Mouse (Mus musculus) bone marrow, adult 2 months (tissue): ENCODE results near the gene Dynlt1f. TPM values are rescaled to one million over a fixed set of nuclear protein-coding genes. Genes with fewer than 3 reads are reported as not detected.
"Not testable (repeated sequence)": the region's sequence is repeated elsewhere in the genome, so short reads cannot be mapped to it uniquely, and the experiment has no call there.

Experiments
- H3K27ac ChIP-seq: fragments of 200-500 bp; 2 replicates; pipeline ENCODE4 v1.5.1; 2012; ENCODE audit warnings: low read depth, mild to moderate bottlenecking, control low read depth, inconsistent platforms, low read length; ENCODE audit not compliant: control insufficient read depth, poor library complexity, insufficient read depth
- H3K4me1 ChIP-seq: fragments of 200-500 bp; 2 replicates; pipeline ENCODE4 v1.6.1; 2011; ENCODE audit warnings: low read length; ENCODE audit not compliant: control insufficient read depth, insufficient read depth
- H3K4me3 ChIP-seq: fragments of 200-500 bp; replicated peaks from 2 replicates; pipeline ENCODE3; 2011; ENCODE audit warnings: mild to moderate bottlenecking, low read depth, low read length, control low read depth; ENCODE audit not compliant: control insufficient read depth
- POLR2A ChIP-seq: fragments of 200-500 bp; IDR thresholded peaks from 2 replicates; pipeline ENCODE4 v1.6.1; 2011; ENCODE audit warnings: low read depth, mild to moderate bottlenecking, control low read depth, low read length, borderline replicate concordance; ENCODE audit not compliant: control insufficient read depth
- WGBS: fragments of 180-500 bp; shearing (Covaris S2); methylation state at CpG from one replicate; pipeline ENCODE4 v1.1.7; 2018; 5-methylcytosine and 5-hydroxymethylcytosine counted together
- polyA plus RNA-seq: library from polyadenylated mRNA; stranded (reverse); fragments of >200 nt; gene quantifications from 2 replicates; pipeline ENCODE4 v1.2.4, GENCODE M21; 2011; ENCODE audit warnings: low replicate concordance; ENCODE audit not compliant: missing spikeins, insufficient read depth, insufficient read length

Gene Dynlt1f
- polyA plus RNA-seq, 1 experiment, result 11.6 TPM

DNA sequence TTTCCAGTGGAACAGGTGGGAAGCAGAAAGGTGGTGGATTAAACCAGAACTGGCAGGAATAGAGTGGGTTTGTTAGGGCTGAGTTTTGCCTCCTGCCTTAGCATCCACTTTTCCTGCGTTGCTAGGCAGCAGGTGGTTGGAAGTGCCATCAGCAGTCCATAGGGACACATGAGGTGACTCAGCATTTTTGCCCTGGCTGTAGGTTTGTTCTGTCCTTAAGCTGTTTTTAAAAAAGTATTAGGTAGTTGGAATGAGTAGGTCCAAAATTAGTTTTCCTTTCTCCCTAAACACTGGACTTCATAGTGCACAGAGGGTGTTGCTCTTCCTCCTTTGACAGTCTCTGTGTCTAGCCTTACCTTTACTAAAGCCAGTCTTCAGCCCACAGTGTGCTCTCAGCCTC, 50.4 kb downstream of the Dynlt1f start:
- WGBS, result 76% methylated on average over 1 of the region's 1 CpGs
- H3K4me1 ChIP-seq, H3K27ac ChIP-seq, H3K4me3 ChIP-seq: not testable (repeated sequence)

DNA sequence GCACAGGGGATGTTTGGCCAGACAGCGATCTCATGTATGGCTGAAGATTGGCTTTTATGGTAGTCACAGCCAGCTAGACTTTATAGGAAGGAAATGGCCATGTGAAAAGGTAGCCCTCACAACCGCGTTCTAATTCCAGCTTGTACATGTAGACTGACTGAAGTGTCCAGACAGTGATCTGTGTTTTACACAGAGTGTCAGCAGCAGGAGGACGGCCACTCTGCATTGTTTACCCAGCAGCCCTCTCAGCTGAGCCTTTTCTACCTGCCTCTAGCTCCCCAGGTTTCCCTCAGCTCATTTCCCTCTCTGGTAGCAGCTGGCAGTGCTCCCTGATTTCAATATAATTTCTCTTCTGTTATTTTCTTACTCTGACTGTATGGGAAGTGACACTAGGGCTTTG, 53.5 kb downstream of the Dynlt1f start:
- H3K27ac ChIP-seq, H3K4me1 ChIP-seq: not testable (repeated sequence)
- H3K4me3 ChIP-seq, result peak overlapping the region; percentile 43
- 2% methylated on average over 3 of the region's 4 CpGs for WGBS

DNA sequence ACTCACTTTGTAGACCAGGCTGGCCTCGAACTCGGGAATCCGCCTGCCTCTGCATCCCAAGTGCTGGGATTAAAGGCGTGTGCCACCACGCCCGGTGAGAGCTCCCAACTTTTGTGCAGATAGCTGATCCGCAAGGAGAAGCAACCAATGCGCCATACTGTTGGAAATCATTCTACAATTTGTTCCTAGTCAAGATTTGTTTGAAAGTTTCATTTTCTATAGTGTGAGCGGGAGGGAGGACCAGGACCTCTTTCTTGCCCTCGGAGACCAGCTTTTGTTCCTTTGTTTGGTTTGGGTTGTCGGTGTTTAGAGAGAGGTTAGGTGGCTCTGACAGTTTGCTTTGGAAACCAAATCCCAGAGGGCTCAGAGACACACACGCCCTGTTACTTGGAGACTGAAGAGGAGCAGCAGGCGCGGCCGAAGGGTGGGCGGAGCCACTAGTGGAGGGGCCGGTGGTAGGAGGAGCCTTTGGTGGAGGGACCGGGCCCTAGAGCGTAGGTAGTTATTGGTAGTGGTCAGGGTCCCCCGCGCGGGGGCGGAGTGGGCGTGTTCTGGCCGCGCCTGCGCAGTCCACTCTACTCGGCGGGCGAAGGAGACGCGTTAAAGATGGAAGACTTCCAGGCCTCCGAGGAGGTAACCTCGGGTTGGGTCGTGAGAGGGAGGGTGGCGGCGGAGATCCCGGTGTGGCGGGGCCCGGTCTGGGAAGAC, 54.3 kb downstream of the Dynlt1f start, which contains the start of gene Dynlt1c:
Gene Dynlt1c, plus strand, starts transcription at position 468 of the 708 bp plus-strand sequence.
- Histone ChIP-seq H3K4me3 (peak within 1 kb of the TSS; percentile 45), H3K27ac (peak within 1 kb of the TSS; percentile 80; the same call in 1 of the 2 replicates)
- 8% methylated on average over 27 of the region's 40 CpGs for WGBS
- TF ChIP-seq POLR2A, result peak; percentile 27; the same call in 1 of the 2 replicates
- H3K4me1 ChIP-seq, result not testable (repeated sequence)

DNA sequence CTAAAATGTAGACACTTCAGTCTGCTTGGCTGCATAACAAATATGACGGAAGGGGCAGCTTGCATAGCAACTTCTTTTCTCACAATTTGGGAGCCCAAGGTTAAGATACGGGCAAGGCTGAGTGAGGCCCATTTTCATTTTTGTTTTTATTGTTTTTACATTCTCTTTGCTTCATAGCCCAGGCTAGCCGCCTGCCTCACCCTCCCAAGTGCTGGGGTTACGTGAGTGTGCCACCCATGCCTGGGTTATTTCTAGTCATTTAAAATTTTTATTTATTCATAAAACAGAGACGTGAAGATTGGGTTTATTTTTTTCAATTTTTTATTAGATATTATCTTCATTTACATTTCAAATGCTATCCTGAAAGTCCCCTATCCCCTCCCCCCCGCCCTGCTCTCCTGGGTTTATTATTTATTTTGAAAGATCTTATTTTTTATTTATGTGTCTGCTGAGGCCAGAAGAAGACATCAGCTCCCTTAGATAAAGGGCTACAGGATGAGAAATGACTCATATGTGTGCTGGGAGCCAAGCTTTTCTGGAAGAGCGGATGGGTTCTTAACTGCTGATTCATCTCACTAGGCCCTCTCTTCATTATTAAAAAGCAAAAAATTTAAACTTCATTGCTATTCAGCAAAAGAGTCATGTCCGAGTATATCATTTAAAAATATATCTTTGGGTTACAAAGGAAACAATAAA, 55.3 kb downstream of the Dynlt1f start:
- 85% methylated on average over 6 of the region's 8 CpGs for WGBS
- H3K27ac ChIP-seq, H3K4me1 ChIP-seq, H3K4me3 ChIP-seq: not testable (repeated sequence)

DNA sequence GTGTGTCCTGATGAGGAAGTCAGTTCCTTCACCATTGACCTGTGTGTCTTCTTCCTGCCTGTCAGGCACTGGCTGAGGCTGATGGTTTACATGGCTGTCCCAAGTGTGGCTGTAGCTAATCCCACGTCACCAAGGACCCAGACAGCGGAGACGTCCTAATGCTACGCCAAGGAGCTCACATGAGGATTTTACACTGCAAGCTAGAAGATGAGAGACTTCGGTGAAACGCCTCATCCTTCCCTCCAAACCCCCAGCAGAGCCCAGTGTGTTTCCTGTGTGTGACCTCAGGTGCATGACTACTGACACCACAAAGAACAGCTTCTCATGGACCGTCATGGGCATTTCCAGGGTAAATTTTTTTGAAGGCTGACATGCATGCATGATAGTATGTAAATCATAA, 57.3 kb downstream of the Dynlt1f start:
- 54% methylated on average over 7 of the region's 7 CpGs for WGBS
- H3K27ac ChIP-seq, H3K4me1 ChIP-seq, H3K4me3 ChIP-seq: not testable (repeated sequence)

Other genes starting within 250 kb of the Dynlt1f start
- gene Dynlt1b, start 225.8 kb downstream of the Dynlt1f start, polyA plus RNA-seq, result 61.7 and 183 TPM in 2 replicates
- gene Dynlt1c, start 54.2 kb downstream of the Dynlt1f start, polyA plus RNA-seq, result 15.3 and 17.8 TPM in 2 replicates
- gene Sytl3, start 3.2 kb upstream of the Dynlt1f start, polyA plus RNA-seq, result 2.0 and 7.8 TPM in 2 replicates
- gene Ezr, start 126.9 kb upstream of the Dynlt1f start, polyA plus RNA-seq, result 71.7 and 82.0 TPM in 2 replicates